Mouse (Mus musculus): ENCODE results near the gene Kctd21. TPM values are rescaled to one million over a fixed set of nuclear protein-coding genes. Genes with fewer than 3 reads are reported as not detected.

Gene Kctd21
- total and polyA plus RNA-seq, 3 experiments: 3.6 to 4.1 (median 3.7) TPM

DNA sequence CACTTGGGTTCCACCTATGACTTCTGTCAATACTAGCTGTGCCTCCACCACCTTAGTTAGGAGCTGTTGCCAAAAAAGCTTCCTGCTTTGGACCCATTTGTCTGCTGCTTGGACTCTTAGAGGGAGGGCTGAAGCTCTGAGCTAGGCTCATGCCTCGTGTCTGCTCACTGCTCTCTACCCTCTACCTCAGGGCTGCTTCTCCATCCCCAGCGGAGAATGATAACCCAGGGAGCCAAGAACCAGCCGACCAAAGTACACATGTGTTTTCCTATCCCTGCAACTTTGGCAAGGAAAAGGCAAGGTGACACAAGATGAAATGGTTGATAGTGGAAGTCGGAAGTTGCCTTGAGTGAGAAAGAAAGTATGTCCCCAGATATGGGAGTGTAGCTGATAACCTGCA lies 26.9 kb upstream of the Kctd21 start:
- no peaks in the 10 kb centered on the region for H3K4me1 ChIP-seq (ENCODE audit: control insufficient read depth, insufficient read depth, low read length)
- no peak overlapping the region for H3K9ac ChIP-seq (ENCODE audit: low read depth, low read length)
- DNase-seq: peak in 1 of 2 experiments; percentile 11
- no peak overlapping the region for H3K4me3 ChIP-seq
- WGBS: 78% methylated on average over 4 of the region's 4 CpGs
- intact Hi-C loops (cut with DNase I): no loop called here
- TF ChIP-seq CTCF (IDR thresholded peaks at IDR 0.05) (no peak), POLR2A (IDR thresholded peaks at IDR 0.05; ENCODE audit: insufficient read depth, low read depth, low read length) (no peak), EP300 (IDR thresholded peaks at IDR 0.05; ENCODE audit: insufficient read depth, low read depth, low read length) (no peak)
- no peaks in the 10 kb centered on the region for H3K27me3 ChIP-seq (ENCODE audit: control insufficient read depth, insufficient read depth, low read length)
- H3K36me3 ChIP-seq (ENCODE audit: control insufficient read depth, insufficient read depth, low read length): no peaks in the 10 kb centered on the region
- no peaks in the 10 kb centered on the region for H3K79me2 ChIP-seq (replicated peaks; ENCODE audit: control insufficient read depth, insufficient read depth, low read length)
- no peak overlapping the region for H3K27ac ChIP-seq

DNA sequence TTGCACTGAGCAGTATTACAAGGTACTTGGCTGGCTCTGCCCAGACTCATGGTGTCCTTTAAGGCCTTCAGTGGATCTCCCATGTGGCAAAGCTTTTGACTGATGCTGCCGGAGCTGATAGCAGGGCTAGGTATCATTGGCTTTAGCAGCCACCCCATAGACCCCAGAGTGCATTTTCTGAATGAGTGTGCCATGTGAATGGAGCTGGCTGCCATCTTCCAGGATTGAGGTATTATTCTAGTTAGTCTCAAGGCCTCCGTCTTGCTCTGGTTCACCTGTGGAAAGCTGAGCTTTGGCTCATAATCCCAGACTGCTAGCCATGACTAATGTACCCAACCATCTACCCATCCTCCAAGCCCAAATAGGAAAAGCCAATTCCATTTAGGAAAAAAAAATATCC lies 25.3 kb upstream of the Kctd21 start:
- intact Hi-C loops (cut with DNase I): no loop called here
- H3K4me3 ChIP-seq: no peak overlapping the region
- no peak overlapping the region for H3K27ac ChIP-seq
- TF ChIP-seq POLR2A (IDR thresholded peaks at IDR 0.05; ENCODE audit: insufficient read depth, low read depth, low read length): no peak
- TF ChIP-seq CTCF (IDR thresholded peaks at IDR 0.05): no peak
- no peak for TF ChIP-seq EP300 (IDR thresholded peaks at IDR 0.05; ENCODE audit: insufficient read depth, low read depth, low read length)
- no peaks in the 10 kb centered on the region for H3K4me1 ChIP-seq (ENCODE audit: control insufficient read depth, insufficient read depth, low read length)
- WGBS: 96% methylated on average over 2 of the region's 2 CpGs
- peak in 1 of 2 experiments; percentile 8 for DNase-seq
- no peaks in the 10 kb centered on the region for H3K27me3 ChIP-seq (ENCODE audit: control insufficient read depth, insufficient read depth, low read length)
- no peaks in the 10 kb centered on the region for H3K79me2 ChIP-seq (replicated peaks; ENCODE audit: control insufficient read depth, insufficient read depth, low read length)
- H3K9ac ChIP-seq (ENCODE audit: low read depth, low read length): no peak overlapping the region
- no peaks in the 10 kb centered on the region for H3K36me3 ChIP-seq (ENCODE audit: control insufficient read depth, insufficient read depth, low read length)

DNA sequence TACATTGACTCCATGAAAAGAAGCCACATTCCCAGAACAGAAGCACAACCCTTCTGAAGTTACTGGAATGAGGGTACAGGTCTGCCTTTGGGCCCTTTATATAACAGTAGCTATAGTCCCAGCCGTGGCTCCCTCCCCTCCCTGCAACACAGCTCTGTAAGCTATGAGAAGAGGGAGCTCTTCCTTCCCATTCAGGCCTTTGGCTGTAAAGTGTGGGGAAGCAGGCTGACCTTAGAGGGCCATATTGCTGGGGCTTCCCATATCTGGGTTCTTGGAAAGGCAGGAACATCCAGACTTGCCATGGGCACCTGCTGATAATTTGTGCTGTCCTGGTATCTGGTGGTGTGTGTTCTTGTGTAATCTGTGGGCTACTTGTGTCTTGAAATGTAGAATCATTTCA lies 24.6 kb upstream of the Kctd21 start:
- Histone ChIP-seq H3K79me2 (replicated peaks; ENCODE audit: control insufficient read depth, insufficient read depth, low read length) (no peaks in the 10 kb centered on the region), H3K4me1 (ENCODE audit: control insufficient read depth, insufficient read depth, low read length) (no peaks in the 10 kb centered on the region), H3K36me3 (ENCODE audit: control insufficient read depth, insufficient read depth, low read length) (no peaks in the 10 kb centered on the region), H3K27ac (no peak overlapping the region), H3K27me3 (ENCODE audit: control insufficient read depth, insufficient read depth, low read length) (no peaks in the 10 kb centered on the region), H3K9ac (ENCODE audit: low read depth, low read length) (no peak overlapping the region), H3K4me3 (no peak overlapping the region)
- TF ChIP-seq CTCF (IDR thresholded peaks at IDR 0.05) (no peak), EP300 (IDR thresholded peaks at IDR 0.05; ENCODE audit: insufficient read depth, low read depth, low read length) (no peak), POLR2A (IDR thresholded peaks at IDR 0.05; ENCODE audit: insufficient read depth, low read depth, low read length) (no peak)
- 100% methylated on average over 1 of the region's 1 CpGs for WGBS
- intact Hi-C loops (cut with DNase I): no loop called here
- peak; percentile 1 to 11 for DNase-seq

DNA sequence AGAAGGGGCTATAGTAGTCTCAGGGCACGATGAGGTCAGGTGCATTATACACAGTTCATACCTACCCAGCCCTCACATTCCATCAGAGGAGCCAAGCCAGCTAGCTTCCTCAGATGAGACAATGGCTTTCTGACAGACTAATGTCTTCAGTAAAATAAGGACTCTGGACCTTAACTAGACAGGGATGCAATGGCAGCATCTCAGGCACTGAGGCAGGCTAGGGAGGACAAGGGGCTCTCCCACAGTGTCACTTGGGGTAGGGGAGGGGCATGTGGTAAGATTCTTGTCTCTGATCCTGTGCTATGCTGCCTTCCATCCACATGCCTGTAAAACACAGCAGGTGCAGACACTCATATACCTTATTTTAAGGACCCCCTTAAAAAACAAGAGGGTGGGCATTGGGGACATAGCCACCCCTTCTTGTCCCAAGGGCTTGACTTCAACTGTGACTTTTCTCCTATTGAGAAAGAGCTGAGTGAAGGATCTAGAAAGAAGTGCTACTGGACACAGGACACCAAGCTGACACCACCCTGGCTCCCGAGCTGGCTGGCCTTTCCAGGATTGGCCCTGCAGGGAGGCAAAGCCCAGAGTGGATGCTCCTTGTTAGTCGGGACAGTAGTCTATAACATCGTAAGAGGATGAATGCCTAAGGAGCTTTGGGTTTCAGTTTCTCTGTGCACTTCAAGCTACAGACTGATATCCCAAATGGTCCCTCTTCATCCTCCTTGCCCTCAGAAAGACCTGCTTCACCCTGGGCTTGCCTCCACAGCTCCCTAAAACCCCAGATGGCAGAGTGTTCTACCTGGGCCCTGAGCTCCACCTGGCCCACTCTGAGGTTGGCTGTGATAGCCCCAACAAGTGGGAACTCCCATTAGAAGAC lies 22.4 kb upstream of the Kctd21 start:
- Histone ChIP-seq H3K9ac (ENCODE audit: low read depth, low read length) (no peak overlapping the region), H3K27me3 (ENCODE audit: control insufficient read depth, insufficient read depth, low read length) (no peaks in the 10 kb centered on the region), H3K4me3 (no peak overlapping the region), H3K27ac (no peak overlapping the region), H3K36me3 (ENCODE audit: control insufficient read depth, insufficient read depth, low read length) (no peaks in the 10 kb centered on the region), H3K79me2 (replicated peaks; ENCODE audit: control insufficient read depth, insufficient read depth, low read length) (no peaks in the 10 kb centered on the region), H3K4me1 (ENCODE audit: control insufficient read depth, insufficient read depth, low read length) (no peaks in the 10 kb centered on the region)
- 85% methylated on average over 4 of the region's 4 CpGs for WGBS
- TF ChIP-seq EP300 (IDR thresholded peaks at IDR 0.05; ENCODE audit: insufficient read depth, low read depth, low read length) (no peak), CTCF (IDR thresholded peaks at IDR 0.05) (no peak), POLR2A (IDR thresholded peaks at IDR 0.05; ENCODE audit: insufficient read depth, low read depth, low read length) (no peak)
- peak; percentile 1 to 14 for DNase-seq
- intact Hi-C loops (cut with DNase I): no loop called here

DNA sequence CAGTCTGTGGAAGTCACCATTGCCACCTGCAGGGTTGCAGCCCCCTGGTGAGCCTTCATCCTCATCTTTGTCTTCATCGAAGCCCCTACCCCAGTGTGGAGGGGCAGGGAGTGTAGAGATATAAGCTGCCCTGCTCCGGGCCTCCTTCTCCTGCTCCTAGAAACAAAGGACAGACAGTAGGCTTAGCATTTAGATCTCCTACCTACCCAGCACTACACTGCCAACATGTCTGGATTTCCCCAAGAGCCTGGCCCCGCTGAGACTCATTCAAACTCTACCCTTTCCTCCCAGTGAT lies 21.8 kb upstream of the Kctd21 start:
- no peaks in the 10 kb centered on the region for H3K4me1 ChIP-seq (ENCODE audit: control insufficient read depth, insufficient read depth, low read length)
- no peak for DNase-seq
- no peaks in the 10 kb centered on the region for H3K79me2 ChIP-seq (replicated peaks; ENCODE audit: control insufficient read depth, insufficient read depth, low read length)
- no peak overlapping the region for H3K4me3 ChIP-seq
- H3K27ac ChIP-seq: no peak overlapping the region
- H3K36me3 ChIP-seq (ENCODE audit: control insufficient read depth, insufficient read depth, low read length): no peaks in the 10 kb centered on the region
- TF ChIP-seq CTCF (IDR thresholded peaks at IDR 0.05) (no peak), EP300 (IDR thresholded peaks at IDR 0.05; ENCODE audit: insufficient read depth, low read depth, low read length) (no peak)
- intact Hi-C loops (cut with DNase I): no loop called here
- no peak overlapping the region for H3K9ac ChIP-seq (ENCODE audit: low read depth, low read length)
- no peaks in the 10 kb centered on the region for H3K27me3 ChIP-seq (ENCODE audit: control insufficient read depth, insufficient read depth, low read length)
- 94% methylated on average over 3 of the region's 3 CpGs for WGBS

DNA sequence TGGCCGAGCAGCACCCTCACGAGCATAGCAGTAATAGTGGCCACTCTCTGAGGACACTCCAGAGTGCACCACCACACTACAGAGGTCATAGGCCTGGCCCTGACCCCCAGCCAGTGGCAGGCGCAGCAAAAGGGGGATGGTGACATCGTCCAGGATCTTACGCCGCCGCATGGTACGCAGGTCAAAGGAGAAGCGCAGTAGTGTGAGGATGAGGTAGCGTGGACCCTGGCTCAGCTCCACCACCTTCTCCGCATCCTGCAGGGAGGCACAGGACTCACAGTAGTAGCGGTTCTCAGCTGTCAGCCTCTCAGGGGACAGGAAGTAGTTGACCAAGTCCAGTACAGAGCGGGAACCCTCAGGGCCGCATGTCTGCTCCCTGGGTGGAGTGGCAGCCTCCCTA lies 20.5 kb upstream of the Kctd21 start:
- DNase-seq: peak in 1 of 2 experiments; percentile 18
- Histone ChIP-seq H3K4me3 (no peak overlapping the region), H3K9ac (ENCODE audit: low read depth, low read length) (no peak overlapping the region), H3K4me1 (ENCODE audit: control insufficient read depth, insufficient read depth, low read length) (no peaks in the 10 kb centered on the region), H3K27ac (no peak overlapping the region), H3K79me2 (replicated peaks; ENCODE audit: control insufficient read depth, insufficient read depth, low read length) (no peaks in the 10 kb centered on the region), H3K36me3 (ENCODE audit: control insufficient read depth, insufficient read depth, low read length) (no peaks in the 10 kb centered on the region), H3K27me3 (ENCODE audit: control insufficient read depth, insufficient read depth, low read length) (no peaks in the 10 kb centered on the region)
- intact Hi-C loops (cut with DNase I): no loop called here
- TF ChIP-seq POLR2A (IDR thresholded peaks at IDR 0.05; ENCODE audit: insufficient read depth, low read depth, low read length) (no peak), CTCF (IDR thresholded peaks at IDR 0.05) (no peak), EP300 (IDR thresholded peaks at IDR 0.05; ENCODE audit: insufficient read depth, low read depth, low read length) (no peak)
- WGBS: 82% methylated on average over 14 of the region's 14 CpGs
